15 mouse cellular contexts compared by ENCODE assay signal in the genomic region with DNA sequence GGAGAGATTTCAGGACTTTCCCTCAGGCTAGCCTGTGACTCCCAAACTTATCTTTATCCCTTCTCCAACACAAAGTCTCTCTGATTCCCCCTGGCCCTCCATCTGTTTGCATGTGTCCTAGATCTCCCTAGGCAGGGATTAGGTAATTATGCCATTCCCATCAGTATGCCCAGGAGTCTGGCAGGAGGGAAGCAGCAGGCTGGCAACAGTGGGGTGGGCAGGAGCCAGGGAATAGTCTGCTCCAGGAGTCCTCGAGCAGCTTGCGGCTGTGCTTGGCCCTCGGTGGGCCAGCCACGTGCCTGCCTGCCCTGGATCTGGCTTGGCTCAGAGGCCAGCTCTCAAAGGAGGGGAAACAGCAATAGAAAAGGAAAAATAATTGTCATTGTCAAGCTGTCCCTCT. TPM values are rescaled to one million over a fixed set of nuclear protein-coding genes. Genes with fewer than 3 reads are reported as not detected.
A peak's percentile ranks its signal among the peaks of the same experiment; 100 is the strongest.
DNase-seq lines count a peak whose midpoint lies in the region; ATAC-seq lines count a peak whose summit lies in the region.
"Had no signal": no experiment of that assay in that cellular context is flagged by ENCODE, and none has a peak within 500 bp of the region (broad histone marks: within the 10 kb centered on the region; RNA-seq: fewer than 3 reads in every experiment).

No protein-coding gene starts in this region.

- no peaks in the 10 kb centered on the region for H3K27me3 ChIP-seq in midbrain, embryonic 10.5 days (ENCODE audit: low read depth, poor library complexity, severe bottlenecking)
- H3K27me3 ChIP-seq in midbrain, embryonic 16.5 days (ENCODE audit: control insufficient read depth, insufficient read depth, low read depth, low read length): no peaks in the 10 kb centered on the region
- no peaks in the 10 kb centered on the region for H3K27me3 ChIP-seq in heart, embryonic 11.5 days (ENCODE audit: control insufficient read depth, insufficient read depth, low read length)
- H3K27me3 ChIP-seq: heart, embryonic 13.5 days had no signal

- H3K9ac ChIP-seq in midbrain, embryonic 16.5 days (ENCODE audit: low read depth, low read length): no peak overlapping the region
- no peak overlapping the region for H3K9ac ChIP-seq in heart, embryonic 11.5 days (ENCODE audit: low read depth, low read length)
- H3K9ac ChIP-seq: heart, embryonic 13.5 days; lung, embryonic 14.5 days had no signal

- H3K4me2 ChIP-seq in midbrain, embryonic 16.5 days (ENCODE audit: low read length): no peak overlapping the region
- no peak overlapping the region for H3K4me2 ChIP-seq in heart, embryonic 11.5 days
- H3K4me2 ChIP-seq: heart, embryonic 13.5 days; lung, embryonic 14.5 days had no signal

- H3K36me3 ChIP-seq in midbrain, embryonic 10.5 days: no peaks in the 10 kb centered on the region
- H3K36me3 ChIP-seq in midbrain, embryonic 16.5 days (ENCODE audit: control insufficient read depth, insufficient read depth, low read length): no peaks in the 10 kb centered on the region
- H3K36me3 ChIP-seq in heart, embryonic 11.5 days (ENCODE audit: control insufficient read depth, insufficient read depth, low read length): no peaks in the 10 kb centered on the region
- H3K36me3 ChIP-seq: embryonic facial prominence, embryonic 10.5 days; heart, embryonic 13.5 days had no signal

- no peaks in the 10 kb centered on the region for H3K9me3 ChIP-seq in midbrain, embryonic 10.5 days (replicated peaks)
- no peaks in the 10 kb centered on the region for H3K9me3 ChIP-seq in midbrain, embryonic 16.5 days (replicated peaks; ENCODE audit: control insufficient read depth, low read length, poor library complexity, severe bottlenecking)
- no peaks in the 10 kb centered on the region for H3K9me3 ChIP-seq in heart, embryonic 11.5 days (replicated peaks; ENCODE audit: control insufficient read depth, low read length)
- H3K9me3 ChIP-seq: embryonic facial prominence, embryonic 10.5 days; heart, embryonic 13.5 days had no signal

- WGBS in midbrain, embryonic 10.5 days: 74% methylated on average over 4 of the region's 4 CpGs
- WGBS in midbrain, embryonic 16.5 days: 15% methylated on average over 4 of the region's 4 CpGs
- WGBS in heart, embryonic 11.5 days (ENCODE audit: insufficient replicate concordance): 53% methylated on average over 4 of the region's 4 CpGs

- H3K4me1 ChIP-seq in midbrain, embryonic 10.5 days: no peaks in the 10 kb centered on the region; the same call in 1 of the 2 replicates
- H3K4me1 ChIP-seq in midbrain, embryonic 16.5 days (ENCODE audit: control insufficient read depth, insufficient read depth, low read length): no peaks in the 10 kb centered on the region
- H3K4me1 ChIP-seq in heart, embryonic 11.5 days (ENCODE audit: control insufficient read depth, insufficient read depth, low read length): no peaks in the 10 kb centered on the region
- H3K4me1 ChIP-seq: embryonic facial prominence, embryonic 10.5 days; heart, embryonic 13.5 days had no signal

- no peak; the same call in 1 of the 2 replicates for ATAC-seq in midbrain, embryonic 16.5 days
- ATAC-seq in heart, embryonic 11.5 days (replicated peaks; ENCODE audit: insufficient number of reproducible peaks, low FRiP score, low TSS enrichment): no peak

- intact Hi-C loops in left cerebral cortex, postnatal 4 days (cut with DNase I): no loop called here

- no peak overlapping the region for H3K4me3 ChIP-seq in midbrain, embryonic 10.5 days
- H3K4me3 ChIP-seq in midbrain, embryonic 16.5 days (ENCODE audit: low read depth, low read length): no peak overlapping the region
- H3K4me3 ChIP-seq in heart, embryonic 11.5 days (ENCODE audit: low read depth, low read length): no peak overlapping the region
- H3K4me3 ChIP-seq: embryonic facial prominence, embryonic 10.5 days; heart, embryonic 13.5 days had no signal

- no peak for DNase-seq in midbrain, embryonic 10.5 days (ENCODE audit: low spot score)
- DNase-seq in frontal cortex, postnatal 36 days (ENCODE audit: low spot score in 2 of 2): peak; percentile 3 to 49
- DNase-seq in left cerebral cortex, postnatal 4 days: peak; percentile 80
- DNase-seq in right cerebral cortex, postnatal 4 days: peak; percentile 21
- DNase-seq in heart, postnatal 4 days: no peak
- no peak for DNase-seq in spleen, adult 12 weeks (ENCODE audit: low spot score)
- DNase-seq: adrenal gland, adult 8-10 months; lung, embryonic 14.5 days; thymus, adult 2 months had no signal

- H3K27ac ChIP-seq in midbrain, embryonic 10.5 days (replicated peaks): 0 out of 2 replicates have a peak overlapping the region, but pooled peaks have one; percentile 28
- no peak overlapping the region for H3K27ac ChIP-seq in midbrain, embryonic 16.5 days (ENCODE audit: low read length)
- no peak overlapping the region for H3K27ac ChIP-seq in heart, embryonic 11.5 days (ENCODE audit: low read depth, low read length)
- H3K27ac ChIP-seq: embryonic facial prominence, embryonic 10.5 days; heart, embryonic 13.5 days had no signal

RNA-seq across cellular contexts. Expression of a gene that starts 16.8 kb away (rescaled TPM):
- polyA plus RNA-seq in midbrain, embryonic 10.5 days (2016; fragmentation: Nextera tagmentation; extraction: Ambion mirVana): 13.4 and 16.0 TPM in 2 replicates
- polyA plus RNA-seq in midbrain, embryonic 16.5 days (2015; fragmentation: Nextera tagmentation; extraction: Ambion mirVana): 1.9 and 2.8 TPM in 2 replicates
- not detected for total RNA-seq in left cerebral cortex, postnatal 4 days (2021)
- total RNA-seq in heart, postnatal 4 days (2021): not detected
- polyA plus RNA-seq in heart, embryonic 11.5 days (2014; fragmentation: Nextera tagmentation; extraction: Ambion mirVana): not detected in 2 replicates
- polyA plus RNA-seq: heart, embryonic 13.5 days; large intestine, adult 2 months; lung, embryonic 14.5 days; thymus, adult 2 months had no signal

RNA-seq across cellular contexts. Expression of a gene that starts 49.0 kb away (rescaled TPM):
- polyA plus RNA-seq in midbrain, embryonic 10.5 days (2016; fragmentation: Nextera tagmentation; extraction: Ambion mirVana): not detected in 2 replicates
- not detected in 2 replicates for polyA plus RNA-seq in midbrain, embryonic 16.5 days (2015; fragmentation: Nextera tagmentation; extraction: Ambion mirVana)
- total RNA-seq in left cerebral cortex, postnatal 4 days (2021): not detected
- total RNA-seq in heart, postnatal 4 days (2021): not detected
- polyA plus RNA-seq in heart, embryonic 11.5 days (2014; fragmentation: Nextera tagmentation; extraction: Ambion mirVana): not detected in 2 replicates
- total RNA-seq: adrenal gland, adult 8-10 months; neutrophil, adult 5-6 weeks had no signal
- polyA plus RNA-seq: embryonic facial prominence, embryonic 10.5 days; heart, embryonic 13.5 days; large intestine, adult 2 months; lung, embryonic 14.5 days; thymus, adult 2 months had no signal

RNA-seq across cellular contexts. Expression of a gene that starts 59.5 kb away (rescaled TPM):
- not detected in 2 replicates for polyA plus RNA-seq in midbrain, embryonic 10.5 days (2016; fragmentation: Nextera tagmentation; extraction: Ambion mirVana)
- polyA plus RNA-seq in midbrain, embryonic 16.5 days (2015; fragmentation: Nextera tagmentation; extraction: Ambion mirVana): not detected in 2 replicates
- total RNA-seq in left cerebral cortex, postnatal 4 days (2021): 1 to 10 TPM in 1 of 2 experiments, under 1 TPM in 1; 0.56 to 2.6 TPM
- under 1 TPM; 0.33 to 0.50 TPM for total RNA-seq in heart, postnatal 4 days (2021)
- polyA plus RNA-seq in heart, embryonic 11.5 days (2014; fragmentation: Nextera tagmentation; extraction: Ambion mirVana): 0.46 TPM in 1 of 2 replicates, not detected in the other
- polyA plus RNA-seq: embryonic facial prominence, embryonic 10.5 days had no signal

Comparison
In these comparisons a context has a peak if more than half of its experiments do, and no peak if none do; other contexts are left out.
1. DNase-seq: peak in frontal cortex, postnatal 36 days (2 of 2), left cerebral cortex, postnatal 4 days (single experiment) and right cerebral cortex, postnatal 4 days (single experiment); none in midbrain, embryonic 10.5 days (single experiment), heart, postnatal 4 days (single experiment) and spleen, adult 12 weeks (single experiment).